Mouse (Mus musculus): ENCODE measurements around the gene Hipk3.

Gene Hipk3

DNA sequence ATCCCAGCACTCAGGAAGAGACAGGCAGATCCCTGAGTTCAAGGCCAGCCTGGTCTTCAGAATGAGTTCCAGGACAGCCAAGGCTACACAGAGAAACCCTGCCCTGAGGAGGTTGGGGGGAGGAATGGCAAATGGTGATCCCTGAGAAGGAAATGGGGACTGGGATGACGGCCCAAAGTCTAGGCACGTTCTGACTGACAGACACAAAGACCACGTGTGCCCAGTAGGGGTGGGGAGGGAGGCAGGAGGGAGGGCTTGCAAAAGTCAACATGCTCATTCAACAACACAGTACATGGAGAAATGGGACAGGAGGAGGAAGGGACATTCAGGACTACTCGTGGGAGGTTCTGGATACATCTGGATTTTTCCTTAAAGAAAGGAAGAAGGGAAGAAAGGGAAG is 81.8 kb downstream of the Hipk3 start:
- DNase-seq (ENCODE audit: low spot score) = no peak

- DNase-seq (ENCODE audit: low spot score) = no peak
These were observed 82.4 kb downstream of the Hipk3 start for GRCm38 (mm10) chr2:104411806-104412205.

- DNase-seq (ENCODE audit: low spot score) = no peak
These were observed 83.2 kb downstream of the Hipk3 start, which contains the start of gene D430041D05Rik for GRCm38 (mm10) chr2:104410963-104411545. Gene D430041D05Rik, minus strand, starts transcription at chr2:104411013.

DNA sequence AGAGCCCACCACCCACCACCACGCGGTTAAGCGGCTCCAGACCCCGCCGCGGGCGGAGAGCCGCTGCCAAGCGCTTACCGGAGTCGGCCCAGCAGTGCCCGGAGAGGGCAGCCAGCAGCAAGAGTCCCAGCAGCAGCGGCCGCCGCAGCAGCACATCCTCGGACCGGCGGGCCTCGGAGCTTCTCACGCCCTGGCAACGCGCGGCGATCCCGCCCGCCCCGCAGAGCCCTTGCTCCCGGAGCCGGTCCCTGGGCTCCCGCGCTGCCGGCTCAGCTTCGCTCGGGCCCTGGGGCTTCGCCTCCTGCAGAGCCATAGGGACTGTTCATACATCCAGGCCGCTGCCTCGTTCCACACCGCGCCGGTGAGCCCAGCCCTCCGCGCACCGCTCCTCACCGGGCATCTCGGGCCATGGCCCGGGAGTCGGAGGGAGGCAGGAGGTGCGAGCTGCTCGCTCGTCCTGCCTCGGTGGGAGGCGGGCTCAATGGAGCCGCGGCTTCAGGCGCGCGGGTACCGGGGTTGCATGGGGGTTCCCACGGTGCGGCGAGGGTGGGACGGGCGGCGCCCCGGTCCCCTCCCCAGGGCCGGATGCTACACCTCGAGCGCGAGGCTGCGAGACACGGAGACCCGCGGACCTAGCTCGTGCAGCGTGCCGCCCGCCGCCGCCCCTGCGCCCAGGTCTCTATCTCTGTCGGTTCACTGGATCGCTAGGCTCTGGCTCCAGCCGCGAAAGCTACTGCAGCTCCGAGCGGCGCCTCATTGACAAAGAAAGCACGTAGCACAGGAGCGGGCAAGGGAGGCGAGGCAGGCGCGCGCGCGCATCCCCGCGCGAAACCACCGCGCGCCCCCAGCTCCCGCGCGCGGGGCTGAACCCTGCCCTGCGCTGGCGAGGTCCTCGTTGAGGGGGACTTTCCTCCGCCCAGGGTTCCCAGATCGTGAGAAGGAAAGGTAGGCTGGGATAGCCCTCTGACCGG is 84.1 kb downstream of the Hipk3 start:
- DNase-seq (ENCODE audit: low spot score) = peak; percentile 55

GRCm38 (mm10) chr2:104408351-104408750 is 85.9 kb downstream of the Hipk3 start:
- no peak for DNase-seq (ENCODE audit: low spot score)

- no peak for DNase-seq (ENCODE audit: low spot score)
These were observed 86.3 kb downstream of the Hipk3 start for GRCm38 (mm10) chr2:104407913-104408312.

DNA sequence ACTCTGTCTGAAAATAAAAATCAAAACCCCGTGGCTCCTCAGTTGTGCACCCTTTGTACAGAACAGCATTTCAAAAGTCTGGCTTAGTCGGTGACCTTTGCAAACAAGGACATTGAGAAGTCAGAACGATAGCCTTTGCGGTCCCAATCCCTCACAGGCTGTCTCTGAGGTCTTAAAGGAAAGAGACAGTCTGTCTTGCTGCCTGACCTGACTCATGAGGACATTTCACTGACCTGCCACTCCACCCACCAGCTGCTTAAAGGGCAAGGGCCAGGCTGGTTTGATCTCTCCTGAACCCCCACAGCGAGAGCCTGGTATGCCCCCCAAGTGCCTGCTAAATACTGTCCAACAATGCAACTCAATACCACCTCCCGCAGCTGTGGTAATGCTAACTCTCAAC is 90.2 kb downstream of the Hipk3 start:
- DNase-seq (ENCODE audit: low spot score) = no peak

DNA sequence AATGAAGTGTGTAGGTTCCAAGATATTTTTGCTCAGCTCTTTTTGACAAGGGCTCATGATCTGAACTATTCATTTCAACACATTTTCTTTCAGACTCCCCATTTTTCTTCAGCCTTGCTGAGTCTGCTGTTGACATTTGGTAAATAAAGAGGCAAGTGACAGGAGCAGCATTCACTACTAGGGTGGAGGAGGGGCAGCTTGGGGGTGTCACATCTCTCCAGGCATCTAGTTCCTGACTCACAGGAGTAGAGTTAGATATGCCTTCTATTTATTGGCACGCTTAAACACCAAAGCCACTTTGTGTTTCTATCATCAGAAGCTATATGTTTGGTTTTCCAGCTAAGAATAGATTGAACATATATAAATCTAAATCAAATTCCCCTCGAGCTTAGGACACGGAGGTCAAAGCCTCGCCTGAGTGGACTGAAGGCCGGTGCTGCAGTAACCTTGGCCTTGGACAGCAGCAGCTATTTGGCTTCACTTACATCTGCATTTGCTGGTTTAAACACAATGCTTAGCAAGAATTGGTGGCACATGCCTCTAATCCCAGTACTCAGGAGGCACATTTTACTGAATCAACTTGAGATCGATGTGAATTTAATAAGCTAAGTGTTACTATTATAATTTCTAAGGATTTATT is 95.5 kb downstream of the Hipk3 start:
- DNase-seq (ENCODE audit: low spot score) = no peak

- DNase-seq (ENCODE audit: low spot score) = no peak
These were observed 98.3 kb downstream of the Hipk3 start for GRCm38 (mm10) chr2:104395961-104396360.

- no peak for DNase-seq (ENCODE audit: low spot score)
These were observed 99.5 kb downstream of the Hipk3 start for GRCm38 (mm10) chr2:104394769-104395168.

DNA sequence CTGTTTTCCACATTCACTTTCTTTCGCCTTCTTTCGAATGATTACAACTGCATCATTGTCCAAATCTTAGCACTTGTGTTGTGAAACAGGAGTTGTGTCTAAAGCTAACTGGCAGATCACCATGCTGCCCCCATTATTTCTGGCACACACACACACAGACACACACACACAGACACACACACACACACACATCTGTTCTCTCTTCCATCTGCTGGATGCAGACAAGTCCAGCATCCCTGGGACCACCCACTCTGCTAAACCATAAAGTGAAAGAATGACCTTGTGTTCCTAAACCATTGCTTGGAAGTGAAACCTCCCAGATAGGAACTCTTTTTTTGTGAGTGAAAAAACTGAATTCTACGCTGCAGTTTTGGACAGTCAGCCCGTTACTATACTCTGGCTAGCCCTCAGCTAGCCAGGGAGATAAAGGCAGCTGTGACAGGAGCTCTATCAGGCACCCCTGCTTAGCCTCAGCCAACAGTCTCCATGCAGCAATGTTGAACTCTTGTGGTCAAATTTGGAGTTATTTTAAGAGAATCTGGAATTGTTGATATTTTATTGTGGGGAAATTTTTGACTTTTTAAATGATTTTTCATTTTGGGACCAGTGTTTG is 101.4 kb downstream of the Hipk3 start:
- peak; percentile 52 for DNase-seq (ENCODE audit: low spot score)

GRCm38 (mm10) chr2:104389231-104389630 is 105.0 kb downstream of the Hipk3 start:
- DNase-seq (ENCODE audit: low spot score) = no peak

GRCm38 (mm10) chr2:104385941-104386340 is 108.3 kb downstream of the Hipk3 start:
- no peak for DNase-seq (ENCODE audit: low spot score)

DNA sequence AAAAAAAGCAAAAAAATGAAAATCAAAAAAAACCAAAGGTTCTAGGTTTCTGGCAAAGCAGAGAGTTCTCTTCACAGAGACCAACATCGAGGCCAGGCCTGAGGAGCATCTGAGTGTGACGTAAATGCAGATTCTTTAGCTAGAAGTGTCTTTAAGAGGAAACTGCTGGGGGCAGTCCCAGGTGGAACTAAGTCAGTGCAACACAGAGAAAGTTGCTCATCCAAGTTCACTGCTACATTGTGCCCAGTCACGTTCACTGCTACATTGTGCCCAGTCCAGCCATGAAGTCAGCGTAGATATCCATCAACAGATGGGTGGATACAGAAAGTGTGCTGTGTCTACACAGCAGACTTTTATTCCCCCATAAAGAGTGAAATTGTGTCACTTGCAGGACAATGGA is 110.7 kb downstream of the Hipk3 start:
- no peak for DNase-seq (ENCODE audit: low spot score)

DNA sequence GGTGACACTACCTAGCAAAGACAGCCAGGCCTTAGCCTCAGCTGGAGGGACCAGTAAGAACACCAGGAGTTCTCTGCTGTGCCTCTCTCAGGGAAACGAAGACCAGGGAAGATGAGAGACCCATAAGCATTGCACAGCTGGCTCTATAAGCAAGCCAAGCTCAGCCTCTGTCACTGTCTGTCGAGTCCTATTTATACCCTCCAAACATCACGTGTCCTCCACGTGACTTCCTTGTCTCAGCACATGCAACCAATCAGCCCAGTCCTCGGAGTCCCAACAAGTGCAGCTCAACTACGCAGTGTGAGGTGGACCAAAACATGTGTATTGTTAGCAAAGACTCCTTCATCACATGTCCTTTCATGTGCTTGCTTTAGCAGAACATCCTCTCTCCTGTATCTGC is 111.4 kb downstream of the Hipk3 start:
- DNase-seq (ENCODE audit: low spot score) = no peak

- no peak for DNase-seq (ENCODE audit: low spot score)
These were observed 114.9 kb downstream of the Hipk3 start for GRCm38 (mm10) chr2:104379304-104379703.

GRCm38 (mm10) chr2:104378791-104379190 is 115.5 kb downstream of the Hipk3 start:
- DNase-seq (ENCODE audit: low spot score) = no peak

GRCm38 (mm10) chr2:104377990-104378389 is 116.3 kb downstream of the Hipk3 start:
- no peak for DNase-seq (ENCODE audit: low spot score)
